Mouse (Mus musculus): ENCODE data around the gene Cmtm5. TPM values are rescaled to one million over a fixed set of nuclear protein-coding genes. Genes with fewer than 3 reads are reported as not detected.

Cmtm5 gene
- polyA plus RNA-seq (2016; fragmentation: Nextera tagmentation; extraction: Ambion mirVana), result 5.2 and 6.3 TPM in 2 replicates

- ATAC-seq (ENCODE audit: low FRiP score), result 0 out of 2 replicates have a peak, but pooled peaks have one; percentile 24
- Histone ChIP-seq H3K9me3 (replicated peaks) (no peaks in the 10 kb centered on the region), H3K4me2 (replicated peaks) (peak within 1 kb of the TSS; percentile 15; the same call in 1 of the 2 replicates), H3K27me3 (no peaks in the 10 kb centered on the region; the same call in 1 of the 2 replicates), H3K4me3 (no peak within 1 kb of the TSS), H3K36me3 (no peaks in the 10 kb centered on the region), H3K27ac (peak within 1 kb of the TSS; percentile 58), H3K4me1 (peaks cover 19% of the 10 kb centered on the region), H3K9ac (peak within 1 kb of the TSS; percentile 28; the same call in 1 of the 2 replicates)
- WGBS, result 25% methylated on average over 8 of the region's 8 CpGs
Observed at GRCm38 (mm10) chr14:54935904-54936830, at the start of gene Cmtm5. Gene Cmtm5 (plus strand): TSS chr14:54936261.

GRCm38 (mm10) chr14:54892200-54892599, 43.9 kb upstream of the Cmtm5 start, which contains the start of gene Pabpn1:
Gene Pabpn1 (plus strand): TSS chr14:54892500.
- no peak for ATAC-seq (ENCODE audit: low FRiP score)
- H3K36me3 ChIP-seq, result peaks cover 17% of the 10 kb centered on the region
- peaks cover 23% of the 10 kb centered on the region for H3K4me1 ChIP-seq
- no peaks in the 10 kb centered on the region for H3K9me3 ChIP-seq (replicated peaks)
- peak within 1 kb of the TSS; percentile 80 for H3K4me3 ChIP-seq
- H3K27ac ChIP-seq, result peak within 1 kb of the TSS; percentile 81
- no peaks in the 10 kb centered on the region for H3K27me3 ChIP-seq
- H3K9ac ChIP-seq, result no peak within 1 kb of the TSS
- peak within 1 kb of the TSS; percentile 45 for H3K4me2 ChIP-seq (replicated peaks)
- WGBS, result 96% methylated on average over 3 of the region's 3 CpGs

GRCm38 (mm10) chr14:54893651-54894181, 42.3 kb upstream of the Cmtm5 start:
- peak overlapping the region; percentile 65 for H3K4me2 ChIP-seq (replicated peaks)
- ATAC-seq (ENCODE audit: low FRiP score), result peak; percentile 100
- H3K4me3 ChIP-seq, result peak overlapping the region; percentile 80
- H3K27me3 ChIP-seq, result no peaks in the 10 kb centered on the region
- peak overlapping the region; percentile 94 for H3K27ac ChIP-seq
- peaks cover 27% of the 10 kb centered on the region for H3K4me1 ChIP-seq
- WGBS, result under 1% methylated on average over 38 of the region's 38 CpGs
- H3K9me3 ChIP-seq (replicated peaks), result no peaks in the 10 kb centered on the region
- peak overlapping the region; percentile 97 for H3K9ac ChIP-seq
- peaks cover 29% of the 10 kb centered on the region for H3K36me3 ChIP-seq

GRCm38 (mm10) chr14:54894296-54895151, 41.5 kb upstream of the Cmtm5 start:
- under 1% methylated on average over 54 of the region's 54 CpGs for WGBS
- Histone ChIP-seq H3K9ac (peak overlapping the region; percentile 97), H3K36me3 (peaks cover 33% of the 10 kb centered on the region), H3K4me2 (replicated peaks) (peak overlapping the region; percentile 65), H3K27me3 (no peaks in the 10 kb centered on the region), H3K4me3 (peak overlapping the region; percentile 80), H3K9me3 (replicated peaks) (no peaks in the 10 kb centered on the region), H3K27ac (peak overlapping the region; percentile 94), H3K4me1 (peaks cover 27% of the 10 kb centered on the region)
- ATAC-seq (ENCODE audit: low FRiP score), result peak; percentile 59

- Histone ChIP-seq H3K4me1 (peaks cover 27% of the 10 kb centered on the region), H3K9ac (no peak overlapping the region), H3K27me3 (no peaks in the 10 kb centered on the region), H3K36me3 (peaks cover 33% of the 10 kb centered on the region), H3K9me3 (replicated peaks) (no peaks in the 10 kb centered on the region), H3K4me2 (replicated peaks) (no peak overlapping the region), H3K4me3 (no peak overlapping the region), H3K27ac (no peak overlapping the region)
- ATAC-seq (ENCODE audit: low FRiP score), result no peak
- WGBS, result 74% methylated on average over 2 of the region's 2 CpGs
Observed at GRCm38 (mm10) chr14:54897445-54897844, 38.6 kb upstream of the Cmtm5 start.

- Histone ChIP-seq H3K27me3 (no peaks in the 10 kb centered on the region), H3K36me3 (peaks cover 36% of the 10 kb centered on the region), H3K4me3 (no peak overlapping the region), H3K9ac (no peak overlapping the region), H3K27ac (no peak overlapping the region), H3K9me3 (replicated peaks) (no peaks in the 10 kb centered on the region), H3K4me1 (peaks cover 18% of the 10 kb centered on the region), H3K4me2 (replicated peaks) (no peak overlapping the region)
- 0% methylated on average over 3 of the region's 3 CpGs for WGBS
- ATAC-seq (ENCODE audit: low FRiP score), result peak; percentile 59
Observed at GRCm38 (mm10) chr14:54900383-54900782, 35.7 kb upstream of the Cmtm5 start.

- H3K36me3 ChIP-seq, result peaks cover 38% of the 10 kb centered on the region
- H3K27me3 ChIP-seq, result no peaks in the 10 kb centered on the region
- H3K9ac ChIP-seq, result no peak overlapping the region
- H3K4me3 ChIP-seq, result no peak overlapping the region
- no peak overlapping the region for H3K4me2 ChIP-seq (replicated peaks)
- ATAC-seq (ENCODE audit: low FRiP score), result no peak
- no peak overlapping the region for H3K27ac ChIP-seq
- H3K4me1 ChIP-seq, result peaks cover 6% of the 10 kb centered on the region; the same call in 1 of the 2 replicates
- H3K9me3 ChIP-seq (replicated peaks), result no peaks in the 10 kb centered on the region
- WGBS, result 87% methylated on average over 4 of the region's 4 CpGs
Observed at GRCm38 (mm10) chr14:54903641-54904040, 32.4 kb upstream of the Cmtm5 start.

- peaks cover 35% of the 10 kb centered on the region for H3K4me1 ChIP-seq
- no peak overlapping the region for H3K27ac ChIP-seq
- H3K27me3 ChIP-seq, result no peaks in the 10 kb centered on the region
- no peak overlapping the region for H3K4me3 ChIP-seq
- WGBS, result 79% methylated on average over 7 of the region's 7 CpGs
- H3K4me2 ChIP-seq (replicated peaks), result no peak overlapping the region
- no peaks in the 10 kb centered on the region for H3K9me3 ChIP-seq (replicated peaks)
- peaks cover 53% of the 10 kb centered on the region for H3K36me3 ChIP-seq
- H3K9ac ChIP-seq, result no peak overlapping the region
- ATAC-seq (ENCODE audit: low FRiP score), result no peak
Observed at GRCm38 (mm10) chr14:54908682-54909081, 27.4 kb upstream of the Cmtm5 start.

GRCm38 (mm10) chr14:54912109-54912850, 23.8 kb upstream of the Cmtm5 start:
- Histone ChIP-seq H3K4me3 (peak overlapping the region; percentile 76), H3K4me1 (peaks cover 37% of the 10 kb centered on the region), H3K9me3 (replicated peaks) (no peaks in the 10 kb centered on the region), H3K36me3 (peaks cover 48% of the 10 kb centered on the region), H3K27ac (peak overlapping the region; percentile 92), H3K4me2 (replicated peaks) (peak overlapping the region; percentile 99), H3K27me3 (no peaks in the 10 kb centered on the region), H3K9ac (peak overlapping the region; percentile 99)
- ATAC-seq (ENCODE audit: low FRiP score), result peak; percentile 75
- 2% methylated on average over 59 of the region's 69 CpGs for WGBS

- Histone ChIP-seq H3K4me1 (peaks cover 37% of the 10 kb centered on the region), H3K27me3 (no peaks in the 10 kb centered on the region), H3K27ac (peak within 1 kb of the TSS; percentile 92), H3K36me3 (peaks cover 44% of the 10 kb centered on the region), H3K4me3 (peak within 1 kb of the TSS; percentile 76), H3K4me2 (replicated peaks) (peak within 1 kb of the TSS; percentile 99), H3K9ac (peak within 1 kb of the TSS; percentile 99), H3K9me3 (replicated peaks) (no peaks in the 10 kb centered on the region)
- ATAC-seq (ENCODE audit: low FRiP score), result peak; percentile 95
- WGBS, result under 1% methylated on average over 28 of the region's 28 CpGs
Observed at GRCm38 (mm10) chr14:54912886-54913285, 23.2 kb upstream of the Cmtm5 start, which contains the start of gene Slc22a17. Gene Slc22a17 (minus strand): TSS chr14:54913132.

GRCm38 (mm10) chr14:54913343-54913742, 22.7 kb upstream of the Cmtm5 start:
- WGBS, result 15% methylated on average over 10 of the region's 10 CpGs
- H3K27ac ChIP-seq, result peak overlapping the region; percentile 92
- H3K4me2 ChIP-seq (replicated peaks), result peak overlapping the region; percentile 99
- H3K9me3 ChIP-seq (replicated peaks), result no peaks in the 10 kb centered on the region
- H3K36me3 ChIP-seq, result peaks cover 40% of the 10 kb centered on the region
- no peak; the same call in 1 of the 2 replicates for ATAC-seq (ENCODE audit: low FRiP score)
- H3K9ac ChIP-seq, result peak overlapping the region; percentile 99
- peak overlapping the region; percentile 76 for H3K4me3 ChIP-seq
- peaks cover 34% of the 10 kb centered on the region for H3K4me1 ChIP-seq
- H3K27me3 ChIP-seq, result no peaks in the 10 kb centered on the region
